8 mouse cellular contexts compared by ENCODE assay signal in the genomic region with DNA sequence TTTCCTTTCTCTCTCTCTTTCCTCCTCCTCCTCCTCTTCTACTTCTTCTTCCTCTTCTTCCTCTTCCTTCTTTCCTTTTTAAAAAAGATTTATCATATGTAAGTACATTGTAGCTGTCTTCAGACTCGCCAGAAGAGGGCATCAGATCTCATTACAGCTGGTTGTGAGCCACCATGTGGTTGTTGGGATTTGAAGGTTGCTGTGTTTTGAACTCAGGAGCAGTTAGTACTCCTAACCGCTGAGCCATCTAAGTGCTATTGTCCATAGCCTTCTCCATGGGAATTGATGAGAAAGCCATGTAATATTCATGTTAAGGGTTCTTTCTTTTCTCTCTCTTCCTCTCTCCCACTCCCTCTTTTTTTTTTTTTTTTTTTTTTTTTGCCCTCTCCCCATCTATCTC. TPM values are rescaled to one million over a fixed set of nuclear protein-coding genes. Genes with fewer than 3 reads are reported as not detected.
DNase-seq lines count a peak whose midpoint lies in the region; ATAC-seq and TF ChIP-seq lines count a peak whose summit lies in the region.

No protein-coding gene starts in this region.

- ATAC-seq in forebrain, postnatal 0 days, result peak; percentile 26
- ATAC-seq in lung, embryonic 14.5 days (ENCODE audit: insufficient read depth), result 0 out of 2 replicates have a peak, but pooled peaks have one; percentile 8

- H3K4me3 ChIP-seq in gastrocnemius, adult 2 months, result peak overlapping the region; percentile 91; the same call in 1 of the 2 replicates
- H3K4me3 ChIP-seq in spleen, adult 2 months (ENCODE audit: extremely low read depth, insufficient read depth, insufficient read length), result no peak overlapping the region
- H3K4me3 ChIP-seq in forebrain, postnatal 0 days (ENCODE audit: low read depth, low read length), result no peak overlapping the region
- no peak overlapping the region for H3K4me3 ChIP-seq in lung, embryonic 14.5 days (ENCODE audit: low read depth, low read length)

- peak overlapping the region; percentile 97; the same call in 1 of the 2 replicates for H3K27ac ChIP-seq in gastrocnemius, adult 2 months
- H3K27ac ChIP-seq in spleen, adult 2 months (ENCODE audit: insufficient read depth, low read length), result no peak overlapping the region
- no peak overlapping the region for H3K27ac ChIP-seq in forebrain, postnatal 0 days (ENCODE audit: low read depth, low read length)
- H3K27ac ChIP-seq in lung, embryonic 14.5 days (ENCODE audit: low read depth), result no peak overlapping the region

- no peak for DNase-seq in gastrocnemius, adult 2 months
- no peak for DNase-seq in gastrocnemius, postnatal 36 days
- peak; percentile 38 to 54 for DNase-seq in spleen, adult 2 months (ENCODE audit: low read depth in 1 of 2, low spot score in 2 of 2)
- DNase-seq in spleen, adult 18-20 months, result no peak
- no peak for DNase-seq in forebrain, postnatal 0 days
- peak; percentile 41 for DNase-seq in lung, embryonic 14.5 days
- no peak for DNase-seq in ovary, postnatal 14 days (ENCODE audit: low spot score)
- DNase-seq in gastrocnemius, adult 8-10 months (ENCODE audit: low spot score in 2 of 2), result no peak

- no peaks in the 10 kb centered on the region for H3K9me3 ChIP-seq in forebrain, postnatal 0 days (ENCODE audit: low read length)
- H3K9me3 ChIP-seq in lung, embryonic 14.5 days (ENCODE audit: low read depth, low read length), result no peaks in the 10 kb centered on the region

- no peaks in the 10 kb centered on the region for H3K27me3 ChIP-seq in spleen, adult 2 months (ENCODE audit: control insufficient read depth, insufficient read depth, low read length)
- H3K27me3 ChIP-seq in forebrain, postnatal 0 days (ENCODE audit: insufficient read depth, low read length), result no peaks in the 10 kb centered on the region
- no peaks in the 10 kb centered on the region for H3K27me3 ChIP-seq in lung, embryonic 14.5 days (ENCODE audit: insufficient read depth, low read length)

- H3K4me1 ChIP-seq in spleen, adult 2 months (ENCODE audit: control insufficient read depth, insufficient read depth, insufficient read length), result no peaks in the 10 kb centered on the region
- no peaks in the 10 kb centered on the region for H3K4me1 ChIP-seq in forebrain, postnatal 0 days (ENCODE audit: insufficient read depth)
- H3K4me1 ChIP-seq in lung, embryonic 14.5 days (ENCODE audit: insufficient read depth), result 0 out of 2 replicates have a peak, but pooled peaks cover 3% of the 10 kb centered on the region

- peak; percentile 28 for TF ChIP-seq CTCF in gastrocnemius, adult 2 months (IDR thresholded peaks at IDR 0.05)
- no peak for TF ChIP-seq CTCF in spleen, adult 2 months (IDR thresholded peaks at IDR 0.05; ENCODE audit: extremely low read depth, insufficient read depth, insufficient read length, insufficient replicate concordance)
- TF ChIP-seq CTCF in forebrain, postnatal 0 days (IDR thresholded peaks at IDR 0.05; ENCODE audit: low read depth), result peak; percentile 52
- TF ChIP-seq CTCF in lung, embryonic 14.5 days (IDR thresholded peaks at IDR 0.05; ENCODE audit: low read depth), result peak; percentile 35; the same call in 1 of the 2 replicates

- H3K36me3 ChIP-seq in spleen, adult 2 months (ENCODE audit: control insufficient read depth, insufficient read depth, low read length), result peaks cover 28% of the 10 kb centered on the region
- peaks cover 40% of the 10 kb centered on the region for H3K36me3 ChIP-seq in forebrain, postnatal 0 days (ENCODE audit: insufficient read depth)
- peaks cover 36% of the 10 kb centered on the region for H3K36me3 ChIP-seq in lung, embryonic 14.5 days (ENCODE audit: insufficient read depth)

- 35% methylated on average over 2 of the region's 2 CpGs for WGBS in spleen, adult 2 months
- WGBS in forebrain, postnatal 0 days, result 41% methylated on average over 2 of the region's 2 CpGs
- WGBS in lung, embryonic 14.5 days, result 42% methylated on average over 2 of the region's 2 CpGs

- H3K4me2 ChIP-seq in forebrain, postnatal 0 days (ENCODE audit: low read depth), result no peak overlapping the region
- H3K4me2 ChIP-seq in lung, embryonic 14.5 days, result no peak overlapping the region

- no peak for TF ChIP-seq POLR2A in spleen, adult 2 months (IDR thresholded peaks at IDR 0.05; ENCODE audit: low read depth, low read length)

- intact Hi-C loops in gastrocnemius, adult 2 months (cut with DNase I), result loop anchor here (2.0 kb wide), 1 partner anchor 17 kb away; the partner anchor contains the start of gene Chtop
- intact Hi-C loops in gastrocnemius, postnatal 36 days (cut with DNase I), result no loop called here

- no peak overlapping the region for H3K9ac ChIP-seq in forebrain, postnatal 0 days
- H3K9ac ChIP-seq in lung, embryonic 14.5 days, result no peak overlapping the region

RNA-seq across cellular contexts. Expression of gene Snapin, which starts 0.5 kb away (rescaled TPM):
- 10 to 100 TPM; 71.8 to 74.4 TPM for total RNA-seq in gastrocnemius, adult 2 months (2021)
- total RNA-seq in gastrocnemius, postnatal 36 days (2021), result 10 to 100 TPM; 58.8 to 68.7 TPM
- polyA plus RNA-seq in spleen, adult 2 months (2012; rRNA removed), result 12.4 and 13.2 TPM in 2 replicates
- total RNA-seq in forebrain, postnatal 0 days (2014; rRNA removed), result 41.4 and 48.2 TPM in 2 replicates
- 79.1 and 80.4 TPM in 2 replicates for polyA plus RNA-seq in forebrain, postnatal 0 days (2015; fragmentation: Nextera tagmentation; extraction: Ambion mirVana)
- polyA plus RNA-seq in lung, embryonic 14.5 days (2014; fragmentation: Nextera tagmentation; extraction: Ambion mirVana), result 68.0 and 74.7 TPM in 2 replicates
- total RNA-seq in gastrocnemius, adult 8-10 months (2022), result 10 to 100 TPM; 77.7 to 93.9 (median 78.5) TPM

RNA-seq across cellular contexts. Expression of gene Ilf2, which starts 15.4 kb away (rescaled TPM):
- 10 to 100 TPM; 26.1 to 30.7 TPM for total RNA-seq in gastrocnemius, adult 2 months (2021)
- total RNA-seq in gastrocnemius, postnatal 36 days (2021), result 10 to 100 TPM; 23.8 to 25.4 TPM
- polyA plus RNA-seq in spleen, adult 2 months (2012; rRNA removed), result 12.3 and 12.6 TPM in 2 replicates
- 199 and 239 TPM in 2 replicates for total RNA-seq in forebrain, postnatal 0 days (2014; rRNA removed)
- 170 and 191 TPM in 2 replicates for polyA plus RNA-seq in forebrain, postnatal 0 days (2015; fragmentation: Nextera tagmentation; extraction: Ambion mirVana)
- 232 and 240 TPM in 2 replicates for polyA plus RNA-seq in lung, embryonic 14.5 days (2014; fragmentation: Nextera tagmentation; extraction: Ambion mirVana)
- 10 to 100 TPM; 24.4 to 33.4 (median 26.9) TPM for total RNA-seq in gastrocnemius, adult 8-10 months (2022)

RNA-seq across cellular contexts. Expression of gene Chtop, which starts 17.9 kb away (rescaled TPM):
- 100 to 1,000 TPM; 104 to 111 TPM for total RNA-seq in gastrocnemius, adult 2 months (2021)
- total RNA-seq in gastrocnemius, postnatal 36 days (2021), result 10 to 100 TPM; 84.4 to 90.1 TPM
- 32.9 and 34.0 TPM in 2 replicates for polyA plus RNA-seq in spleen, adult 2 months (2012; rRNA removed)
- 272 and 302 TPM in 2 replicates for total RNA-seq in forebrain, postnatal 0 days (2014; rRNA removed)
- 179 and 186 TPM in 2 replicates for polyA plus RNA-seq in forebrain, postnatal 0 days (2015; fragmentation: Nextera tagmentation; extraction: Ambion mirVana)
- 103 and 109 TPM in 2 replicates for polyA plus RNA-seq in lung, embryonic 14.5 days (2014; fragmentation: Nextera tagmentation; extraction: Ambion mirVana)
- 100 to 1,000 TPM; 112 to 117 (median 114) TPM for total RNA-seq in gastrocnemius, adult 8-10 months (2022)

RNA-seq across cellular contexts. Expression of gene S100a1, which starts 22.8 kb away (rescaled TPM):
- 100 to 1,000 TPM; 151 to 202 TPM for total RNA-seq in gastrocnemius, adult 2 months (2021)
- total RNA-seq in gastrocnemius, postnatal 36 days (2021), result 100 to 1,000 TPM; 120 to 124 TPM
- polyA plus RNA-seq in spleen, adult 2 months (2012; rRNA removed), result 15.9 and 28.8 TPM in 2 replicates
- total RNA-seq in forebrain, postnatal 0 days (2014; rRNA removed), result 16.1 and 33.6 TPM in 2 replicates
- polyA plus RNA-seq in forebrain, postnatal 0 days (2015; fragmentation: Nextera tagmentation; extraction: Ambion mirVana), result 47.0 and 52.8 TPM in 2 replicates
- polyA plus RNA-seq in lung, embryonic 14.5 days (2014; fragmentation: Nextera tagmentation; extraction: Ambion mirVana), result 28.0 and 33.9 TPM in 2 replicates
- total RNA-seq in gastrocnemius, adult 8-10 months (2022), result 100 to 1,000 TPM; 157 to 190 (median 173) TPM

RNA-seq across cellular contexts. Expression of gene S100a13, which starts 22.9 kb away (rescaled TPM):
- total RNA-seq in gastrocnemius, adult 2 months (2021), result 10 to 100 TPM; 11.9 to 15.5 TPM
- 1 to 10 TPM; 9.2 to 9.6 TPM for total RNA-seq in gastrocnemius, postnatal 36 days (2021)
- polyA plus RNA-seq in spleen, adult 2 months (2012; rRNA removed), result 27.0 and 30.0 TPM in 2 replicates
- total RNA-seq in forebrain, postnatal 0 days (2014; rRNA removed), result 8.4 and 11.2 TPM in 2 replicates
- 16.1 and 20.5 TPM in 2 replicates for polyA plus RNA-seq in forebrain, postnatal 0 days (2015; fragmentation: Nextera tagmentation; extraction: Ambion mirVana)
- 27.3 and 32.2 TPM in 2 replicates for polyA plus RNA-seq in lung, embryonic 14.5 days (2014; fragmentation: Nextera tagmentation; extraction: Ambion mirVana)
- 10 to 100 TPM in 3 of 4 experiments, 1 to 10 TPM in 1; 7.5 to 16.2 (median 11.8) TPM for total RNA-seq in gastrocnemius, adult 8-10 months (2022)

Comparison
In these comparisons a context has a peak if more than half of its experiments do, and no peak if none do; other contexts are left out.
1. DNase-seq: peak in spleen, adult 2 months (2 of 2) and lung, embryonic 14.5 days (single experiment); none in gastrocnemius, adult 2 months (single experiment), gastrocnemius, postnatal 36 days (0 of 2), spleen, adult 18-20 months (0 of 2), forebrain, postnatal 0 days (single experiment), ovary, postnatal 14 days (single experiment) and gastrocnemius, adult 8-10 months (0 of 2).